14 mouse cellular contexts compared by ENCODE assay signal in genomic region chr1:146316172-146317158, GRCm38 (mm10).
DNase-seq lines count a peak whose midpoint lies in the region; ATAC-seq lines count a peak whose summit lies in the region.
"Had no signal": no experiment of that assay in that cellular context is flagged by ENCODE, and none has a peak within 500 bp of the region (broad histone marks: within the 10 kb centered on the region; RNA-seq: fewer than 3 reads in every experiment).

No protein-coding gene starts in this region.

- no peak for ATAC-seq in frontal cortex, adult (ENCODE audit: low TSS enrichment)
- ATAC-seq: midbrain, embryonic 16.5 days had no signal

- intact Hi-C loops in gastrocnemius, postnatal 14 days (cut with DNase I; ENCODE audit: low total_unique reads), result no loop called here

- peak; percentile 5 for DNase-seq in gastrocnemius, postnatal 25 days
- DNase-seq in gastrocnemius, postnatal 14 days, result no peak
- peak; percentile 2 for DNase-seq in urinary bladder, postnatal 25 days (ENCODE audit: low spot score)
- no peak for DNase-seq in urinary bladder, postnatal 10 days (ENCODE audit: low spot score)
- DNase-seq in fibroblast of lung, adult 2 months (ENCODE audit: low read depth), result peak; percentile 45
- DNase-seq in frontal cortex, adult 2 months (ENCODE audit: extremely low spot score in 1 of 2, low spot score in 1 of 2), result no peak
- no peak for DNase-seq in cerebellum, postnatal 14 days
- DNase-seq: cerebellum, postnatal 25 days; heart, adult 2 months; heart, postnatal 14 days; lung, adult 2 months; right cerebral cortex, postnatal 14 days had no signal

Comparison
In these comparisons a context has a peak if more than half of its experiments do, and no peak if none do; other contexts are left out.
1. DNase-seq: peak in gastrocnemius, postnatal 25 days (single experiment), urinary bladder, postnatal 25 days (single experiment) and fibroblast of lung, adult 2 months (single experiment); none in gastrocnemius, postnatal 14 days (single experiment), urinary bladder, postnatal 10 days (single experiment), frontal cortex, adult 2 months (0 of 2) and cerebellum, postnatal 14 days (0 of 2).